Mouse (Mus musculus) spleen, adult 18-20 months (tissue): Measurements from ENCODE around the gene Gm10570.

Experiments used
- DNase-seq, 2 experiments: peaks; one replicate each; pipeline ENCODE4 v3.0.0; 2022; ENCODE audit warnings: mixed read lengths in 2 of 2

Gm10570 gene

DNA sequence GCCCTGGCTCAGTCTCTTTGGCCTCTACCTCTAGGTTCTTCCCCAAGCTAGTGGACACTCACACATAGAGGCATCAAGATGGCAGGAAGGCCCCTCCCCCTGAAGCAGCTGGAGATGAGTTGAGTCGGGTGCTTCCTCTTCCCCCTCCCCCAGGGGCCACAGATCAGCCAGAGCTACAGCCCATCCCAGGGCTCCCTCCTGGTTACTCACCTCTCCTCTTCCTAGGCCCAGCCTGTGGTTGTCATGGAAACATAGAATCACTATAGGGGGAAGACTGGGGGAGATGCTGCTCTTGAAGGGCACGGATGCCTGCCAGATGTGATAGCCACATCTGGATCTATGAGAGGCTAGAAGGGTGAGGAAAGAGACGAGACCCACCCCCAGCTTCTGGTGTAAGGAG lies 3.7 kb downstream of the Gm10570 start:
- no peak for DNase-seq

- no peak for DNase-seq
These were observed 6.1 kb downstream of the Gm10570 start for GRCm38 (mm10) chr4:130302285-130302870.

DNA sequence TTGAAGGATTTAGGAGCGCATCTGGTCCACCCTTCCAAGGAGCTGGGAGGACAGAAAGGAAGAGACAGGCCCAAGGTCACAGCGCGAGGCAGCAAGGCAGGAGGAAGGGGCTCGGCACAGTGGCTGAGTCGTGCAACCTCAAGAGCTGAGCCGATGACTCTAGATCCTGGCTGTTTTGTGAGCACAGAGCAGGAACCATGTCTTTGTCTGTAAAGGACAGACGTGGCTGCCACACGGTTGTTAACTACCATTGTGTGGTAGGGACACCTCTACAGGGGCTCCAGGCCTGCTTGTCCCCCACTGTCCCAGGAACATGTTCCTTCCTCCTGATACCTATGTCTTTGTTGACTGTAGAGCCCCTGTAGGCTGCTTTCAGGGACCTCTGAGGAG lies 8.8 kb downstream of the Gm10570 start:
- DNase-seq = no peak

DNA sequence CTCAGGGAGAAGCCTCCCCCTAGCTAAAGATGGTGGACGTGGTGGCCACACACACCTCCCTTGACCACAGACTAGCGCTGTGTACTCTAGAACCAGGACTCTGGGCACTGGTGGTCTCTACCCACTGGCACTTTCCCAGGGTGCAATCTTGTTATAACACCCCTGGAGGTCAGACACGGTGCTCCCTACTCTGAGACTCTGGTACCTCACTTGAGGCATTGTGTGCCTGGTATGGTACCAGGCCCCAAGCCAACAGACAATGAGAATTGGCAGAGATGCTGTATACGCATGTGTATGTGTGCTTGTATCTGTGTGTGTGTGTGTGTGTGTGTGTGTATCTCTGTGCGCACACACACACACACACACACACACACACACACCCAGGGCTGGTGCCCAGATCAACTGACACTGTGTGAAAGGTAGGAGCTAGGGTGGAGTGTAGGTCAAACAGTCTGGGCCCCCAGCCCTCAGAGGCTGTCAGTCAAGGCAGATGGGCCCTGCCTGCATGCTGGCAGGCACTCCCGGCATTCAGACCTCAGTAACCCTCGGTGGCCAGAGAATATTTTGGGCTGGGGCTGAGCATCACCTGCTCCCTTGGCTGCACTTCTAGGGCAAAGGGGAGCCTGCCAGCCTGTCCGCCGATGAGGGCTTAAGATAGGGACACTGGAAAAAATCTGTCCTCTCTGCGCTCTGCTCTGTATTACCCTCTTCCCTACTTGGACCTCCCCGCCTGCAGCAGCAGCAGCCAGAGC lies 9.4 kb downstream of the Gm10570 start:
- no peak for DNase-seq

GRCm38 (mm10) chr4:130297123-130297529 lies 11.3 kb downstream of the Gm10570 start:
- no peak for DNase-seq

DNA sequence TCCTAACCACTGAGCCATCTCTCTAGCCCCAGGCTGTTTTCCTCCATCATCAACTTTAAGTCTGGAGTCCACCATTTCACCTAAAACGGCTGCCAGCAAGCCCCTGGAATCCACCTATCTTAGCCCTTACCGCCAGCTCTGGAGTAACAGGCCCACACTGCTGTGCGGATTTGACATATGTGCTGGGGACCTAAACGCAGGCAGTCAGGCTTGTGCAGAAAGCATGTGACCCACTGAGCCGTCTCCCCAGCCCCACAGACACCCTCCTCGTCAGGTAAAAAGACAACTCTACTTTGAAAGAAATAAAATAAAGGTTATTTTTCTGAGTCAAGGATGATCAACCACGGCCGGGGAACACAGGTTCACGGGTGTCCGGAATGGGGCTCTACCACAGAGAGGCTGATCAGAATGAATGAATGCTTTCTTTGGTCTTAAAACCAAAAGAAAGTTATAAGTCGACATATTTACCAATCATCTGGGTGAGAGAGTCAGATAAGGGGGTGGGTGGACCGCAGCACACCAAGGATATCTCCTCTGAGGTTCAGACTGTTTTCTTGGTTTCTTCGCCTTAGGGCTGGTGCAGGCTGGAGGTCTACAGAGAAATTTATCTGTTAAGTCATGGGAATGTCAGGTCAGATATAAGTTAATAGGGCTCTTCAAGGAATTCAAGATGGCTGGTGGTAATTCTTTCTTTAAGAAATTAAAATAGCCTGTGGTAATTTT lies 12.1 kb downstream of the Gm10570 start:
- DNase-seq = no peak

DNA sequence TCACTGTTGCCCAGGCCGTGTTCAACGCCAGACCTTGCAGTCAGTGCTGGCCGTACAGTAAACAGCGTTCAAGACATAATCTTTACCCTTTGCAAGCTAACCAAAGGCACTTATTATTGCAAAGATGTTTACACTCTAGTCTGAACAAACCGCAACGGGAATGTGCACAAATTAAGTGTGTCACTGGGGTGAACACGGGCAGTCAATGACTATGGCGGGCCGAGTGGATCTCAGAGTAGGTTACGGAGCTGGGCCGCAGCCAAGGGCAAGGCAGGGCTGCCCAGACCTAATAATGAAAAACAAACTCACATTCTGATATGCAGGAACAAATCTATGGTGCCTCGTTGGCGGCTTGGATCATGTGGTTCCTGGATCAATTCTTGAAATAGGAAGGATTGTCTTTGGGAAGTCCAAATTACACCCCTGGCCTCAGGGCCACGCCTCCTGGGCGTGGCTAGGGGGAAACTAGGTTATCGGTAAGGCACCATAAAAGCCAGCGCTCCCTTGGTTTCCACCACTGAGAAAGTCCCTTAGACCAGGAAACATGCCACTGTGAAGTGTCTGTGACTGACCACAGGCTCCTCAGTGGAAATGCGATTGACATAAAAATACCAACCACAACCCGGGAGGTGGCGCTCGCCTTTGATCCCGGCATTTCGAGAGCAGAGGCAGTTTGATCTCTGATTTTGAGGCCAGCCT lies 13.3 kb downstream of the Gm10570 start:
- DNase-seq = no peak

DNA sequence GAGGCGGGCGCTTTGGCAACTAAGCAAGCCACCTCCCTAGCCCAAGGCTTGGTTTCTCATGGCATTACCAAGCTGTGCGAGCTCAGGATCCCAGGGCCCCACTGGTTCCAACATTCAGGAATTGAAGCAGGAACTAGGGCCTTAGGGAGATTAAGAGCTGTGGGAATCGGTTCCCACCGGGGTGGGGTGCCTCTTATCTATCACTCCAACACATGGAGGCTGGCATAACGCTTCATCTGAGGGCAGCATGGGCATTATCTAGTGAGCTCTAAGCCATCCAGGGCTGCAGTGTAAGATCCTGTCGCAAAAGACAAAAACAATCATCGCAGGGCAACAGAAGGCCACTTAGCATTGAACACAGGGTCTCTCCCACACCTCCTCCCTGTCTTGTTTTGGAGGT lies 14.0 kb downstream of the Gm10570 start:
- no peak for DNase-seq

DNA sequence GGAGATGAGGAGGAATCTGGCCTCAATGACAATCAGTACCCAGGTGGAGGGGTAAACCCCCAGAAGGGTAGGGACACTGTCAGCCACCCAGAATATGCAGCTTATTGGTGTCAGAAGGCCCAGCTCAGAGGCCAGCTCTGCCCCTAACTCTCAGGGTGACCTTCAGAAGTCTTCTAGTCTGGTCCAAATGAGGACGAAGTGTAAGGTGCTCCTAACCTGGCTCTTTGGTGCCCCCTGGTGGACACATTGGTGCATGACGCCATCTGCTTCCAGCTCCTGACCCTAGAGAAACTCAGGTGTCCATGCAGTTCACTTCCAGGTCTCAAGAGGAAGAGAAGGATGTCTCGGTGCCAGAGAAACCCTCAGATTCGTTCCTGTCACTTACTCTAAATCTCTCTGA lies 16.2 kb downstream of the Gm10570 start:
- DNase-seq = peak in 1 of 2 experiments; percentile 72

GRCm38 (mm10) chr4:130289824-130290223 lies 18.6 kb downstream of the Gm10570 start:
- DNase-seq = no peak

DNA sequence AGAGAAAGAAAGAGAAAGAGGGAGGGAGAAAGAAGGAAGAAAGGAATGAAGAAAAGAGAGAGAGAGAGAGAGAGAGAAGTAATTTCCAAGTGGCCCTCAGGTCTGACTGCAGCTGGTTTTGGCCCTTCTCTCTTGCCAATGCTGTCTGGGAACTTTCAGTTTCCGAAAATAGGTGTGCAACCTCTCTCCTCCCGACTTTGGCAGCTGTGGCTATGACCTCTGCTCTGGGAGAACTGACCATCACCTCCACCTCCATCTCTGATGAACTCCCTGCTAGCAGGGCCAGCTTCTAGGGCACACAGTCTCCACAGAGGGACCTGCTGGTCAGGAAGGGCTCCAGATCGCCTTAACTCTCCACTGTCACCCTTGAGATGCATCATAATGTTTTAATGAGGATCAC lies 21.9 kb downstream of the Gm10570 start:
- no peak for DNase-seq

DNA sequence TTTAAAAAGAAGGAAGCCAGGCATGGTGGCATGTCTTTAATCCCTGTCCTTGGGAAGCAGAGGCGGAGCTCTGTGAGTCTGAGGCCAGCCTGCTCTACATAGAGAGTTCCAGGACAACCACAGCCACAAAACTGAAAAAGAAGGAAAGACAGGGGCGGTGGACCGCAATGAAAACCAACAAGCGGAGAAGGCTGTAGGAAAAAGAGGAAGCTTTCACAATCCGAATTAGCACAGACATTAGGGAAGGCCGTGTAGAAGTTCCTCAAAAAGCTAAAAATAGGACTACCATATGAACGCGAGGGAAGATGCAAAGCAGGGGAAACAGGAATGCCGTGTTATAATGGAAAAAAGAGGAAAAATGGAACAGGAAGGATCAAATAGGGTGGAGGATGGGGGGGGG lies 24.6 kb downstream of the Gm10570 start:
- DNase-seq = no peak

GRCm38 (mm10) chr4:130282856-130283255 lies 25.6 kb downstream of the Gm10570 start:
- no peak for DNase-seq

GRCm38 (mm10) chr4:130279105-130279504 lies 29.4 kb downstream of the Gm10570 start, which contains the start of gene Serinc2:
Gene Serinc2 (minus strand): TSS chr4:130279205.
- no peak for DNase-seq

DNA sequence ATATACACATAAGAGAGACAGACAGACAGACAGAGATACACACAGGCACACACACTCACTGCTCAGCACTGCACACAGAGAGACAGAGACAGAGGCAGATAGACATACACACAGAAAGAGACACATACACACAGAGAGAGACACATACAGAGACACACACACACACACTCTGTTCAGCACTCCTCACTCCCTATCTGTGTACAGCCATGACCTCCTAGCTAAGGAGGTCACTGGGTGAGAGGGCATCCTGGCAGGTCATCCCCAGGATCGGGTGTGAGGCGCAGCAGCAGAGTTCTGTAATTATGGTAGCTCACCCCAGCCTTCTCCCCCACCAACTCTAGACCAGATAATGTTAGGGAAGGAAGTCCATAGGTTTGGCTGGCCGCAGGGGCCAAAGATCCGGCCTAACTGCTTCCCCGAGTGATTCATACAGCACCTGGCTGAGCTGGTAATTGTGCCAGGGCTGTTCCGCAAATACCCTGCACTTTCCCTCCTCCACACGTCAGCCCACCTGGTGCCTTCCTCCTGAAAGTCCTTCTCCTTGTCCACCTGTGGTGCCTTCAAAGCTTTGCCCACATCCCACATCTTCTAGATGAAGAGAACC lies 31.8 kb downstream of the Gm10570 start:
- no peak for DNase-seq

DNA sequence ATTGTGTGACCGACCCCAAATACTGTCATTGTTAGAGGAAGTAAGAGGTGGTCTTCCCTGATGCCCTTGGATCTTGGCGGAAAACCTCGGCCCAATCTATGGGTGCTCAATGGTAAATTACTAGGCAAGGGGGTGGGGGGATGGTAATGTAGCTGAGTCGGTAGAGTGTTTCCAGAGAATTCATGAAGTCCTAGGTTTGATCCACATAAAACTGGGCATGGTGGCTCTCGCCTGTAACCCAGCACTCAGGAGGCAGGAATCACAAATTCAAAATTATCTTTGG lies 32.7 kb downstream of the Gm10570 start:
- no peak for DNase-seq

DNA sequence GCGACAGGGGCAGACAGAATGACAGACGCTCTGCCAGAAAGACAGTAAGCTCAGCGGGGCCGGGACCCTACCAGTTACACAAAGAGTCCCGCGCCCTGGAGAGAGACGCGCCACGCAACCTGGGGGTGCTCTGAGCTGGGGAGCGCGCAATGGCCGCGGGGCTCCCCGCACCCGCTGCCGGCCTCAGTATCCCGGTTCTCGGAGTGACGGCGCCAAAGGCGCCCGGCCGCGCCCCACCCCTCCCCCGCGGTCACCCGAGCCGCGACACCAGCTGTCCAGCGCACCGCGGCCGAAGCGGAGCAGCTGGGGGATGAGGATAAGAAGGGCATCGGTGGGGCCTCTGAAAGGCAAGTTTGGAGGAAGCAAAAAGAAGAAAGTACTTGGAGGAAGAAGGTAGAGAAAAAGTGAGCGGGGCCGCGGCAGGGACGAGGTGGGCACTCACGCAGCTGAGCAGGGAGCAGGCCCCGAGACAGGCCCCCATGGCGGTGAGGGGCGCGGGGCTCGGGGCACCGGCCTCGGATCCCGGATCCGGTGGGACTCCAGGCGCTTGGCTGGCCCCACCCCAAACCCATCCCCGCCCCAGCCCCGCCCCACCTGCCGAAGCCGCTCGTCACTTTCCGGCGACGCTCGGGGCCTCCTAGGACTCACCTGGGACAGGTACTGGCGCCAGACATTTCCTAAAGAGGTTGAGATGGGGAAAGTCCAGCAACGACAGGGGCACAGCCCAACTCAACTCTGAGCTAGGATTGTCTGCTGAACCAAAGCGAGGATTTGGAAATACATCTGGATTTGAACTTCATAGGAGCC lies 33.3 kb downstream of the Gm10570 start:
- DNase-seq = no peak

DNA sequence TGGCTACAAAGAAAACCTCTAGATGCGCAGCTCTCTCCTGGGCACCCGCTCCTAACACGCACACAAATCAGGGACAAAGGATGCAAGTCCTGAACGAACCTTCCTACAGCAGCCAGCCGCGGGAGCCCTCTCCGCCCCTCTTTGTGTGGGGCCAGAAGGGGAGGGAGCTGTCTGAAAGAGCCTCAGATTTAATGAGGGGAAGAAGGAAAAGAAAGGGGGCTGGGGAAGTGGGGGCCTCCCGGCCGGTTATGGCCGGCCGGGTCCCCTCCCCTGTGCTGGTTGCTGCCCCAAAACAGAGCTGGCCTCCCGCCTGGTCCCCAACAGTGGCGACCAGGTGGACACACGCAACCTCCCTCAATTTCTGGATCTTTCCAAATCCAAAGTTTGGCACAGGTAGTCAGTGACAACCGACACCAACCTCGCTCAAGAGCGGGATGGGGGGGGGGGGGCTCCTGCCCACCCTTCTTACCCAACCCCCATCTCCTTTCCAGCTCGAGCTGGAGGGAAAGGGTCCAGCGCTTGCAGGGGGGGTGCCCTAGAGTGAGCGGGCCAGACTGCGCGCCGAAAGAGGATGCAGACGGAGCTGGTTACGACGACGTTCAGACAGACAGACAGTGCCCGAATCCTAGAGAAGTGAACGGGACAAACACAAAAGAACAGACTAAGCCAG lies 34.0 kb downstream of the Gm10570 start:
- no peak for DNase-seq

DNA sequence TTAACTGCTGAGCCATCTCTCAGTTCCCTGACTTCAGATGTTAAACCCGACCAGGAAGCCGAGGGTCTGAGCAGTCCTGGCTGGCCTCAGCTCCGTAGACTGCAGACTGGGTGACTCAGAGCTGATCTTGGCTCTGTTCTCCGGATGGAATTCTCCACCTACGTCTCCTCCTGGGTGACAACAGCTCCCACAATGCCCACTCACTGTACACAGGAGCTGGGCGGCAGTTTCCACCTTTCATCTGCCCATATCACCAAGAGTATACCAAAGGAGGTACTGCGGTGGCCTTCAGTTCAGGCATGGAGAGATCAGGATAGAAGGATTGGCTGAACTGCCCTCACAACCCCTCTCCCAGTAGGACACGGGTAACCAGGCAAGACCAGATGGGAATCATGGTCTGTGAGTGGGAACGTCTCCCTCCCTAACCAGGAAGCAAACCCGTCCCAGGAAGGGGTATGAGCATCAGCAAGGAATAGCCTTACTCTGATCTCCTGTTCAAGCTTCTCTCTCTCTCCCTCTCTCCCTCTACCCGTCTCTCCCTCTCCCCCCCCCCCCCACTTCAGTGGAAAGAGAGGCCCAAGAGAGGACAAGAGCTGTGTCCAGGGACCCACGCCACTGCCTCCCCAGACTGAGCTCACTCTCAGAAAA lies 34.7 kb downstream of the Gm10570 start:
- DNase-seq = no peak

DNA sequence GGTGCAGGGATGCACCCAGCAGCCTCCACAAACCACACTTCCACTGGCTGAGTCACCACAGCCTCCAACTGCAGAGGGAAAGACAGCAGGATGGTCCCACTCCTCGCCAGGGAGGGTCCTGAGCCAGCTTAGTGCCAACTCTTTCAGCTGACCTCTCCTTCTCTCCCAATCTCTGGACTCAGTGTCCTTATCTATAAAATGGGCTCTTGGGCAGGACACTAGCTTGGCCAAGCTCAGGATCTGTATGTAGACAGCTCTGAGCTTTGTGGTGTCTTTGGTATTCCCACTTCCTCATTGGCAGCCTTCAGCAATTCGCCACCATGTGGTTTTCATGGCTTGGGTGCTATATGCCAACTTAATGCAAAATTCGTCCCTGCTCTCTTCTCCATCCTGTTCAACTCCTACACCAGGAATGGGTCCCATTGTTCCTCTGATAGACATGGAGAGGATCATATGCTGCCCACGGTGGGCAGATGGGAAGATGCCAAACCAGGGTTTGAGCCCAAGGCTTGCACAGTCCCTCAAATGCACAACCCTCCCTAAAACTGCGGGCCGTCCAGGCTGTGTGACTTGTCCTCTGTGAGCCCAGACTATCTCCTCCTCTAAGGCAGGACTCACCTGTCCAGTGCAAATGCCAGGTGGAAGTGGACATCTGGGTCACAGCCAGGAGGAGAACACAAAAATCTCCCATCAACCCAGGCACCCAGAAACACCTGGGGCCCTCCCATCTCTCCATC lies 37.7 kb downstream of the Gm10570 start:
- DNase-seq = no peak

- no peak for DNase-seq
These were observed 38.4 kb downstream of the Gm10570 start for GRCm38 (mm10) chr4:130270089-130270488.
